Mouse (Mus musculus) erythroblast, embryonic 14.5 days (primary cell): ENCODE results near the gene Ccne1.

Experiments
- GATA1 ChIP-seq: IDR thresholded peaks from 2 replicates; pipeline ENCODE4 v1.6.1; 2012; ENCODE audit warnings: low read length, inconsistent platforms, mixed read lengths
- TAL1 ChIP-seq: IDR thresholded peaks from 3 replicates; pipeline ENCODE4 v1.6.1; 2012; ENCODE audit warnings: low read length, inconsistent platforms, mixed read lengths

DNA sequence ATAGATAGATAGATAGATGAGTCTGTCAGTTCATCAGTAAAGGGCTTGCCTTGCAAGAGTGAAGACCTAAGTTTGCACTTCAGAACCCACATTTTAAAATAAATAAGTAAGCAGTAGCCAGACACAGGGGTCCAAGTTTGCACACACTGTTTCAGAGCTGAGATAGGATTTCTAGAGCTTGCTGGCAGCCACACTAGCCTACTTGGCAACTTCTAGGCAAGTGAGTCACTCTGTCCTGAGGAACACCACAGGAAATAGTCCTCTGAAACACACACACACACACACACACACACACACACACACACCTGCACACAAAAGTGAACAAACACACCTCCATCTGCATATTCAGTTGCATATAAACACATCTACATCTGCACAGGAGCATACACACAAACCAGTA is 24.4 kb downstream of the Ccne1 start:
- TF ChIP-seq TAL1 (no peak), GATA1 (no peak)
